Mouse (Mus musculus): ENCODE data around the gene Asb10. TPM values are rescaled to one million over a fixed set of nuclear protein-coding genes. Genes with fewer than 3 reads are reported as not detected.
"Not testable (repeated sequence)": the region's sequence is repeated elsewhere in the genome, so short reads cannot be mapped to it uniquely, and the experiment has no call there.

Asb10 gene
- 1.4 and 1.6 TPM in 2 replicates for polyA plus RNA-seq (2012; rRNA removed)

DNA sequence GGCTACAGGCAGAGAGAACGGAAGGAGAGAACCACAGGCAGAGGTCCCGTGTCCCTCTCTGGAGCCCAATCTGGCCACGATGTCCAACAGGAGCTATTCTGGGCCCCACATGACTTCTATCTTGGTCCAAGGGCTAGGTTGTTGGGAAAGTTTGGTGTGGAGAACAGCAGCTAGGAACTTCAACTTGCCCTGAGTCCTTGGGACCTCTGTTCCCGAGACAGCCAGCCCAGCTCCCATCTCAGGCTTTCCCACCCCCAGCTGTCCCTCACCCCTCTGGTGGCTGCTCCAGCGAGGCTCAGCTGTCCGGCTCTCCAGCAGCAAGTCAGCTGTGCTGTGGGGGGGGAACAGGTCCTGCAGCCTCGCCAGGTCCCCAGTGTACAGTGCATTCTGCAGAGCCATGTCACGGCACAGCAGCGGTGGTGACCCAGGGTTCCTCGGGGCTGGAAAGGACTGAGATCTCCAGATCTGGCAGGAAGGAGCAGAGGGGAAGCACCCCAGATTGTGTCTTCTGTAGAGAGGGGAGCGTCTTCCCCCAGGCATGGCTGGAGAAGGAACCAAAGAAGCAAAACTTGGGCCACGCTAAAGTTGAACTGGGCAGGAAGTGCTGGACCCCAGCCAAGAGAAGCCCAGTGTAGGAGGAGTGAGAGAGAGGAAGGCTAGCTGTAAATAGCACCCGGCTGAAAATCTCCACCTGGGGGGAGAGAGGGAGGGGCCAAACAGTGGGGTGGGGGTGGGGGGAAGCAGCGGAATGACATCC lies at the start of gene Asb10:
Gene Asb10 (minus strand): TSS at position 592 of the 757 bp plus-strand sequence.
- no peak for DNase-seq (ENCODE audit: low read depth)

DNA sequence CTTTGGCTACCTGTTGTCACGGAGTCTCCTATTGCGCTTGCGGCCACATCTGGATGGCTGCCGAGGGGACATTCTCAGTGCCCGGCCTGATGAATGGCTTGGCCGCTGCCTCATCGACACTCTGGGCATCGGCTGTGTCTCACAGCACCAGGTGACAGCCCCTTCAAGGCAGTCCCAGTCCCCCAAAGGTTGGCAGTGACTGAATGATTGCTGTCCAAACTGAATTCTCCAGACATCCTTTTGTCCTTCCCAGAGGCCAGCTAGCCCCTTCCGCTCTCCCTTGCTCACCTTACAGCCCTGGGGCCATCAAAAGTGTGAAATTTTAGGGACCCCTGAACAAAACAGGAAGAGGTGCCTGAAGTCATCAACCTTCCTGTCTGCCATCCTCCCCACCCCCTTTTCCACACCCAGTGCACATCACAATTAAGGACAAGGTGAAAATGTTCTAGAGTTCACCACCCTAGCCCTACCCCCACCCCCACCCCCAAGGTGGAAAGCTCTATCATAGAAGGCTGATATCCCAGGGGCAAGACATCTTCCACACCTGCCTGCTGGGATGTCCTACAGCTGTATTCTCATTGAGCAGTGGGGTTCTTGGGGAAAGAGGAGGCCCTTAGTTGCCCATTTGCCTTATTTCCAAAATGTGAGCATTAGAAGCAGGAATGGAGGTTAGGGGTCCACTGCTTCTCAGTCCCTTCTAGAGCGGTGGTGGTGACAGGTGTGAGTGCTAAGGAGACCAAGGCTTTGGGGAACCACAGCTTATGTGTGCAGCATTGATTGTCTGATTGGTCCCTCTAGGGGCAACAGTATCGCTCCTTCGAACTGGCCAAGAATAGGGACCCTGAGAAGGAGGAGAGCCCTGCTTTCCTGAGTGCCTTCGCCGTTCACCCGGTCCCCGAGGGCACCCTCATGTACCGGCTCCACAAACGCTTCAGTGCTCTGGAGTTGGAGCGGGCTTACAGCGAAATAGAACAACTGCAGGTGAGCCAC lies 49.0 kb upstream of the Asb10 start:
- no peak for DNase-seq (ENCODE audit: low read depth)

DNA sequence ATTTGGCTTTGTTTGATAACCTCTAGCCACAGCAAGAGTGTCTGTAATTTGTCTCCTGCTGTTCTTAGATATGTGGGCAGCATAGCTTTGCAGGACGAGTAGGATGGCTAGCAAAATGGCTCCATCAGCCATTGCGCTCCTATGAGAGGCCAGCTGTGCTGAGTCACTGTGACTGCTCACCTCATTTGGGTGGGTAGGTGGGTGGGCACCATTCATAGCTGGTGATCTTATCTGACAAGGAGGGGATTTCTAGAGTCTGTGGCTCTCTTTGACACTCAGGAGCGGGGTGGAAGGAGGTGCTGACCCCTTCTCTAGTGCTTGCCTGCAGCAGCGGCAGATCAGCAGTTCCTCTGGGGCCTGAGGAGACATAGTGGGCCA lies 46.4 kb upstream of the Asb10 start:
- DNase-seq (ENCODE audit: low read depth) = no peak

DNA sequence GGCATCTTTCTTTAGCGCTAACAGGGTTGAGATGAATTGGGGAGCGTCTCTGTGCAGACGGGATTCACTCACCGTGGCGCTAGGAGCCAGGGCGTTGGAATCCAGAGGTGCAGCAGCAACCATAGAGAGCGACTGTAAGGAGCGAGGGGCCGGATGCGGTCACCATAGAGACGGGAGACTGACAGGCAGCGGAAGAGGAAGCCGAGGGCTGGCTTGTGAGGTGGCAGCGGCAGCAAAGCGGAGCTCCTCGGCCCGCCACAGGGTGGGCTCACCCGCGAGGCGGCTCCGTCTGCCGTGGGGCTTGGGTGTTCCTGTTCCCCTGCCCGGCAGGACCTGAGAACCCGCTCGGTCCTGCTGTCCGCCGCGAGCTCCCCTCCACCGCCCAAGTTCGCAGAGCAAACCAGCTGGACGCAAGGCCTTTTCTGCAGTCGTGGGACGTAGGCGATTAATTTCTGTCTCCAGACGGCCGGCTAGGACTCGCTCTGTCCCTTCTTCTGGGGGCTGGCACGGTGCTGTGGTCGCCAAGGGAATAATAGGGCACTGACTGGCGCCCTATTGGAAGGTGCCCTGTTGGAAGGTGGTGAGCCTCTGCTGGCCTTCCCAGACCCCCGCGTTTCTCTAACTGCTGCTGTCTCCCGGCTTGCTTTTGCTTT lies 45.9 kb upstream of the Asb10 start, which contains the start of gene Chpf2:
Gene Chpf2 (plus strand): TSS at position 195 of the 653 bp plus-strand sequence.
- no peak for DNase-seq (ENCODE audit: low read depth)

DNA sequence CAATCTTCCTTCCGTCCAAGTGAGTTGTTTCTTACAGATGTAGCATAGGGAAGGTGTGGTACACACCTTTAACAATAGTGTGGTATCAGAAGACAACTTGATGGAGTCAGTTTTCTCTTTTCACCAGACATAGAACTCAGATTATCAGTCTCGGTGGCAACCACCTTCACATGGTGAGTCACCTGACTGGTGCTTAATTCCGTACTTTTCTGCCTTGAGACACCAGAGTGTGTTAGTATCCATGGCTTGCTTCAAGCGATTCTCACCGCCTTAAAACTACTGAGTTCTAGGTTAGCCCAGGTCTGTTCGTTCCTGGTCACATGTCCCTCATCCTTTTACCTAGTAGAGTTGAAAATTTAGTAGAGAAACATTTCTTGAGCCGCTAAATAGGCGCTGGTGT lies 45.3 kb upstream of the Asb10 start:
- no peak for DNase-seq (ENCODE audit: low read depth)

DNA sequence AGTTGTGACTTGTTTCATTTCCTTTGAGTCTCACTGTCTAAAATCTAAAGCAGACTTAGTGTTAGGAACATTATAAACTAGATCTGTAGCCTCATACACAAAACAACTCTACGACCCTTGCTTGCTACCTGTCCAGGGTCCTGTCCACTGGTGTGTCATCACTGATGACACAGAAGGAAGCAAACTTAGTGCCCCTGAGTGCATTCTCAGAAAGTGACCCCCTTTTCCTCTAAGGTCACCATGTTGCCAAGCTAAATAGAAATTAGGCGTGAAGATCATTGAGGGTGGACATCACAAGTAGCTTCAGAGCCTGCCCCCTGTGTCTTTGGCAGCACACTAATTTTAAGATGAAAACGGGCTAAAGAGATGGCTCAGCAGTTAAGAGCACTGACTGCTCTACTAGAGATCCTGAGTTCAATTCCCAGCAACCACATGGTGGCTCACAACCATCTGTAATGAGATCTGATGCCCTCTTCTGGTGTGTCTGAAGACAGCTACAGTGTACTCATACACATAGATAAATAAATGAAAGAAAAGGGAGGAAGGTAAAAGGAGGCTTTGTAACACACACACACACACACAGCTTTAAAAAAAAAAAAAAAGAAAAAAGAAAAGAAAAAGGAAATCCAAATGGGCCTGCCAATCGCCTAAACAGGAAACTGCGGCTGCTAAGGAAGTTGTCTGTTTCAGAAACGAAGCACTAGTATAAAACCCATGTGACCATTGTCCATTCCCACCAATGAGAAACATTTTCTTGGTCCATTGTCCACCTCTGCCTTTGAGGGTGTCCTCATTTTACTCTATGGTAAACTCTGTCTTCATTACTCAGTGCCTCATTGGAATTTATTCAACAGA lies 37.6 kb upstream of the Asb10 start:
- DNase-seq (ENCODE audit: low read depth) = no peak

DNA sequence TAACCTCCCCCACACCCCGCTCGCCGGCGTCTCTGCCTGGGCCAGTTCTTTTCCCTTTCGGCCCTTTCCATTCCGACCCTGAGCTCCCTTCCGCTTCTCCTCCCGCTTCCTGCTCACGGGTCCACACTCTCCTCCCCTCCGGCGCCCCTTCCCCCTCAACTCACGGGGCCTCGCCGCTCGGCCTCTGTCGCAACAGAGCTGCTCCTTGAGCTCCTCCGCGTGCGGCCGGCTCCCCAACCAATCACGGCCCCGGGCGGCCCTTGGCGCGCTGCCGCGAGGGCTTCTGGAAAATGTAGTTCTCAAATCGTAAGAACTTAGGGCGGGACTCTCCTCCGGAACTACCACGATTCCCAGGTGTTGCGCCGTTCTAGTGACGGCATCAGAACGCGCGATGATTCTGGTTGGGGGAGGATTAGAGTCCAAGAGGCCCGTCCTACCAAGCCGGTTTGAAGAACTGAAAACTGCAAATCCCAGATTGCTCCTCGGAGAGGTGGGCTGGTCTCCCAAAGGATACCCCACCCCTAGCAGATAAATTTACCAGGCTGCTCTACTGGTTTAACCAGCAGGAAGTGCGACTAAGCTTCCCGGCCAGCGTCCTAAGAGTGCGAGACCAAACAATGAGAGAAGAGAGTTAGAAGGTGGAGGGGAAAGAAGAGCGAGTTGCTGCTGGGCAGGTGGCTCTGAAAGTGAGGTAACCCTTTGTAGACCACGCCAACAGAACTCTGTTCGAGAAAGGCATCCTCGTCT lies 36.6 kb upstream of the Asb10 start, which contains the start of gene Abcf2:
Gene Abcf2 (minus strand): TSS at position 285 of the 747 bp plus-strand sequence.
- peak; percentile 100 for DNase-seq (ENCODE audit: low read depth)

DNA sequence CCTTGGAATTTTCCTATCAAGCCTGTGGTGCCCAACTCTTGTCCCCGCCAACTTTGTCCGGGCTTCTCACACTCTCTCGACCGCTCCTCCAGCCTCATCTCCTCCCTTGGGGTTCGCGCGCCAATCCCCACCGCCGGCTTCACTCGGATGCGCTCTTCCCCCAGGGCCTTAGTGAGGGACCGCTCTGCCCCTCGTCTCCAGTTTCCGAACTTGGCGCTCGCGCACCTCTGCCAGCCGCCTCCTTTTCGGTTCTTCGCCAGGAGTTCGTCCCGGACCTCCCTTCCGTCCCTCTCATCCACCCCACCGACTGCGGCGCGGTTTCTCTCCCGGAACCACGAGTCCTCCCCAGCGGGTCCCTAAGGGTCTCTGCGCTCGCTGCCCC lies 36.0 kb upstream of the Asb10 start:
- DNase-seq (ENCODE audit: low read depth) = no peak

DNA sequence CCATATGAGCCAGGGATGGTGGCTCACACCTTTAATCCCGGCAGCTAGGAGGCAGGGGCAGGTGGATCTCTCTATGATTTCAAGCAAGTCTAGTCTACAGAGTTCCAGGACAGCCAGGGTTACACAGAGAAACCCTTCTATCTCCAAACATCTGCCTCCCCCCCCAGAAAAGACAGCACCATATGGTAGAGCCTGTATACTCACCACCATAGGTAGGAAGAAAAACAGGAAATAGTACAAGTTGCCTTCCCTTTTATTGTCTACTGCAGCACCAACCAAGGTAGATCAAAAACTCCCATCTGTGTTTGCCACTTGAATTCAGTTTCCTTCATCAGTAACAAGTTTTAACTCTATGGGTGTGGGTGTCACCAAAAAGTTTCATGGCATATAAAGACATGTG lies 35.2 kb upstream of the Asb10 start:
- DNase-seq (ENCODE audit: low read depth) = no peak

DNA sequence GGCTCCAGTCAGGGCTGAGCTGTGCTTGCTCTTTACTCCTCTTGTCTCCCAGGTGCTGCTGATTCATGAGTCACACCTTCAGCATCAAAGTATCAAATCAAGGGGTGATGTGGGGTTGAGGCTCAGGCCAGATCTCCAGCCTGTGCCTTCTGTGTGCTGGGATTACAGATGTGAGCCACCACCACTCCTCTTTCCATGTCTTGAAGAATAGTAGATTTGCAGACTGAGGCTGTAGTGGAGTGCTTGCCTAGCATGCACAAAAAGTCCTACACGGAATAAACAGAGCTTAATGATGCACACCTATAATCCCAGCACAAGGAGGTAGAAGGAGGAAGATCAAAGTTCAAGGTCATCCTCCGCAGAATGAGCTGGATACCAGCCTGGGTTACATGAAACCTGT lies 15.9 kb upstream of the Asb10 start, which contains the start of gene 4931409K22Rik:
Gene 4931409K22Rik (minus strand): TSS at position 101 of the 400 bp plus-strand sequence.
- no peak for DNase-seq (ENCODE audit: low read depth)

DNA sequence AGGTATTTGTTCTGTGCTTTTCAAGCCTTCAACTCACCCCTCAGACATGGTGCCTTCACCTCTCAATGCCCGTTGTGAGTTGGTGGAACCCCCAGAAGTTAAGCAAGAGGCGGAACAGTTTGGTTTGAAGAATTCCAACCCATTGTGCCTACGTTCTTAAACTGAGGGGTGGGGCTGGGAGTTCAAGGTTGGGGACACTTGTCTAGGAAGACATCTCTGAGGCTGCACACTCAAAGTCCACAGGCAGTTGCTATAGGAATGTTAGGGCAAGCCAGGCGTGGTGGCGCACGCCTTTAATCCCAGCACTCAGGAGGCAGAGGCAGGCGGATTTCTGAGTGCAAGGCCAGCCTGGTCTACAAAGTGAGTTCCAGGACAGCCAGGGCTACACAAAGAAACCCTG lies 14.6 kb upstream of the Asb10 start:
- DNase-seq (ENCODE audit: low read depth) = not testable (repeated sequence)

DNA sequence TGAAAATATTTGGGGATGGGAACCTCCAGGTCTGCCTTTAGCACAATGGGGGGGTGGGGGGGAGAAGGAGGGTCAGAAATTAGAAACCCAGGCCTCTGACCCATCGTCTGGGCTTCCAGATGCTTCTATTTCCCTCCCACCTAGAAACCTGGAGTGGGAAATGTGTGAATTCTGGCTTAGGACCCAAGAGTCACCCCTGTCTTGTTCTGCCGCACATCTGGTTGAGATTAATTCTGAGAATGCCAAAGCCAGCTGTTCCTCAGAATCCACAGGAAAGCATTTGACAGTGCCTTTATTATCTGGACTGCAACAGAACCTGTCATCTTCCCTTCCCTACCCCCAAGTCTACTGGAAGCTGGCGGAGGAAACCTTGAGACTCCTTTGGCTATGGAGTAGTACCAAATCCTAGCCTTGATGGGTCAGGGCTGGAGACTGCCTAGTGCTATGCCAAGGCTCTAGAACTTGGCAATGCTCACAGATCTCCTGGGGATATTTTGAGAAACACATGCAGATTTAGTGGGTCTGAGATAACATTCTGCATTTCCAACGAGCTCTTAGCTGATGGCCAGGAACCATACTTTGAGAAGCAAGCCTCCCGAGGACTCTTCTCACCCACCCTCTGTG lies 13.0 kb upstream of the Asb10 start:
- no peak for DNase-seq (ENCODE audit: low read depth)

DNA sequence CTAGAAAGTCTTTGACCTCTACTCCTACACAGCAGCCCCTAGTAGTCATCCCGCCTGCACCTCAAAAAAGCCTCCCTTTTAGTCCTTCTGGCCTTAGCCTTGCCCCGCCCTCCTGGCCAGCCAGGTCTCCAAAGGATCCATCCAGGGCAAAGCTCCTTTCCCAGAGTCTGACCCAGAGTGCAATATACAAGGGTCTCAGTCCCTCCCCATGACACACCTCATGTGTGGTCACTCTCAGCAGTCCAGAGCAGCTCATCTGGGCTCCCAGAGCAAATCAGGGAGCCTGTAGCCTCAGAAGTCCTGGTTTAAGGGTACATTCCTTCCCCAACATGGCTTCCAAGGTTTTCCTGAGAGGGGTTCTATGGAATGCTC lies 10.5 kb upstream of the Asb10 start:
- DNase-seq (ENCODE audit: low read depth) = no peak

DNA sequence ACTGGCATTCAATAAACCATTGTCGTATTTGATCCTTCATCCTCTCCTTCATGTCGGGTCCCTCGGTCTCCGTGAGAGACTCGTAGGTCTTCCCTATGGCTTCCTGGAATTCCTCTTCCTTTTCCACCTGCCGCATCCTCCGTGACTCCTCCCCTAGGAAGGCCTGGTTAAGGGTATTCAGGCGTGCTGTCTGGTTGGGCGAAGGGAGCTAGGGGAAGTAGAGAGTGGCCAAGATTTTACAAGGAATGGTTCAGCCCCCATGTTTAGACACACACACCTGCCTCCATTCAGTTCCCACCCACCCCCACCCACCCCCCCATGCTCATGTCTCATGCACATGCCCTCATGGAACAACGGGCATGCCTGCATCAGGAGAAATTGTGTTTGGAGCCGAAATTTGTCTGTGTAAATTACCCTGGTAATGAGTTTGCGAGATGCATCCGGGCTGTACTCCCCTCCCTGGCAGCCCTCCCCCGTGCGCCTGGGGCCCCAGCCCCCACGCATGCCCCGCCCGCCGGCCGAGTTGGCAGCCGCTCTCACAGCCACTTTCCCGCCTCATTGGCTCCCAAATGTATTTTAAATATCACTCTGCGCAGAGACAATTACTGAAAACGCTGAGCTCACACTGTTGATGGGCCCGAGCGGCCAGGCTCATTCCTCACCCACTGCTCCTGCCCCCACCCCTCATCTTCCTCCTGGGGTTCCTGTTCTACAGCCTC lies 10.0 kb upstream of the Asb10 start:
- no peak for DNase-seq (ENCODE audit: low read depth)

DNA sequence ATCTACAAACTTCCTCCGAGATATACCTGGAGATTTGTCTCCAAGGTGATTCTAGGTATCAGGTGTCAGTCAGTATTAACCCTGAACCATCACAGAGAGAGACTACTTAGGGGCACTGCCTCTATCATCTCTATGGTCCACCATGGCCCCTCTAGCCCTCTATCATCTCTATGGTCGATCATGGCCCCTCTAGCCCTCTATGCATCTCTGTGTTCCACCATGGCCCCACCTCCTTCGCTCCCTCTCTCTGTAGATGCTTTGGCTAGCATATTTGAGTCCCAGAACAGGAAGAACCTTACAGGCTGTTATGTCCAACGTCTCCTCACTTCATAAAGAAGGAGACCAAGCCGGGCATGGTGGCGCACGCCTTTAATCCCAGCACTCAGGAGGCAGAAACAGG lies 1.9 kb upstream of the Asb10 start:
- no peak for DNase-seq (ENCODE audit: low read depth)

DNA sequence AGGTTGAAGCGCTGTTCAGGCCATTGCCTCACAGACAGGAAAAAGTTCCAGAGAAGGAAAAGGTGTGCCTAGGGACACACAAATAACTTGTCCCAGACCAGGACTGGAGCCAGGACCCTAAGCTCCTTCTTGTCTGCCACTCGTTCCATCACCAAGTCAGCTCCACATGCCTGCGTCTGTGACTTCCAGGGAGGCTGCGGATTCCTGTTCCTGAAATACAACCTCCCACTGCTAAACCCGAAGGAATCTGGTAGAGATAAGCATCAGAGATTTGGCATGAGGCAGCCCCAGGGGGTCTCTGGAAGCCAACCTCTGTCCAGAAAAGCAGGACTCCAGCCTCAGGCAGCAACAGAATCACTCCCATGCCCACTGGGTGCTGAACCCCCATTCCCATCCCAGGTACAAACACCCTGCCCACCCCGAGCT lies 379 bp upstream of the Asb10 start:
- DNase-seq (ENCODE audit: low read depth) = no peak

DNA sequence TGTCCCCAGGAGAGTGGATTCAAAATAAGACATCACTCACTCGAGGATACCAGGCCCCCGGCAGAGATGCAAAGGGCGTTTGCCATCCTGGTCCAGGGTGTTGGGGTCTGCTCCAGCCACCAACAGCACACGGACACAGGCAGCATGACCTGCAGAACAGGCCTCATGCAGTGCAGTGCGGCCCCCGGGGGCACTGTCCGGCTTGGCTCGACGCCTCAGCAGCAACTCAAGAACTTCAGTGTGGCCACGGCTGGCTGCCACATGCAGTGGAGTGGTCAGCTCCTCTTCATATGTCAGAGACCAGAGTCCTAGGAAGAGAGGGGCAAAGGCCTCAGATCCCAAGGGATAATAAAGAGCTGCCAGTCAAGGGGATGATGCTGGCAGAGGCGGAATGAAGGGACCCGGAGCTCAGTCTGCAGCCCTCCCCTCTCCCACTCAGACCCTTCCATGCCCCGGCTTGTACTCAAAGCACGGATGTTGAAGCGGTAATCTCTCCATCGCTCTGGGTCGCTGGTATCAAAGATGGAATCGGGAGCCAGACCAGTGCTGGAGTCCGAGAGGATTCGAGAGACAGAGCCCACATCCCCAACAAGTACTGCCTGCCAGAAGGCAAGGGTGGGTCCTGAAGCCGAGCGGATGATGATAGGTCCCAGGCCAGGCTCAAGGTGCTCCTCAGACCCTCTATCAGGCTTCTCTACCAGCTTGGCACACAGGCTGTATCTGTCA lies 1.0 kb downstream of the Asb10 start:
- no peak for DNase-seq (ENCODE audit: low read depth)

DNA sequence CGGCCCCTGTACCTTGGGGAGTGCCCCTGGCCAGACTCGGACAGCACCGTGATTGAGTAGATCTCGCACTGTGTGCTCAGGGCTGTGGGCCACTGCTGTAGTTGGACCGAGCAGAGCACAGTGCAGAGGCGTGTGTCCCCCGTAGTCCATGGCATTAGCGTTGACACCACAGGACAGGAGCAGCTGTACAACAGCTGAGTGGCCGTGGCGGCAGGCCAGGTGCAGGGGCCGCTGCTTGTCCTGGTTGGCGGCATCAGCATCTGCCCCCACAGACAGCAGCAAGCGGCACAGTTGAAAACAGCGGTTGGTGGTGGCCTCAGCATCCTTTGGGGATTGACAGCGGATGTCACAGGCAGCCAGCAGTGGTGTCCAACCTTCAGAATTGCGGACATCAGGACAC lies 3.2 kb downstream of the Asb10 start:
- DNase-seq (ENCODE audit: low read depth) = no peak

DNA sequence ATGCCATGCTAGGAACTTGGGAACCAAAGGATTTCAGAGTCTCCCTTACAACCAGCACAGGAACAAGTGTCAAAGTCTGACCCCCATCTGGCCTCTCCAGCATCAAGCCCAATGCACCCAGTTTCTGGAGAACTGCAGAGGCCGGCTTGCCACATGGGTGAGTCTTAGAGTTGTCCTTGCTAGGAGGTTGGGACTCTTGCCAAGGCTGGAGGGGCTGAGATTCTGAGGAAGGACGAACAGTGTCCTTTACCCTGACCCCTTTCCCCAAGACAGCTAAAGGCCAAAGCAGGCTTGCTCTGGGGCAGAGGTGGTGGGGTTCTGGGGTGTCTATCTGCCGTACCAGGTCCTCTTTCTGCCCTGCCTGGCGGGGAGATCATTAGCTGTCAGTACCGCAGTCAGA lies 4.3 kb downstream of the Asb10 start:
- DNase-seq (ENCODE audit: low read depth) = no peak
